Mouse (Mus musculus) MEL (cell line): ENCODE measurements around the gene Epb41l2. TPM values are rescaled to one million over a fixed set of nuclear protein-coding genes. Genes with fewer than 3 reads are reported as not detected.

Experiments
- DNase-seq: peaks from one replicate; pipeline ENCODE4 v3.0.0; 2011; ENCODE audit warnings: low read depth, low spot score
- H3K27ac ChIP-seq: 2 replicates; pipeline ENCODE4 v1.5.1; 2012; ENCODE audit warnings: low read depth, mild to moderate bottlenecking, control low read depth, low read length, moderate library complexity; ENCODE audit not compliant: control insufficient read depth
- H3K27me3 ChIP-seq, 2 experiments: fragments of 150-350 bp in 1 of 2; sonication (generic) in 1 of 2; 2 replicates each; pipeline ENCODE4 v1.6.1; 2012; ENCODE audit warnings: low read length in 2 of 2, mild to moderate bottlenecking in 2 of 2, improper control_type of control experiment in 1 of 2, moderate library complexity in 1 of 2; ENCODE audit not compliant: insufficient read depth in 2 of 2, control insufficient read depth in 1 of 2
- H3K36me3 ChIP-seq, 2 experiments: 2 replicates each; pipeline ENCODE4 v1.6.1; 2012 to 2014; ENCODE audit warnings: low read length in 2 of 2, improper control_type of control experiment in 1 of 2, inconsistent platforms in 1 of 2, mild to moderate bottlenecking in 1 of 2; ENCODE audit not compliant: insufficient read depth in 2 of 2, control insufficient read depth in 1 of 2
- H3K4me1 ChIP-seq, 2 experiments: fragments of 150-350 bp in 1 of 2; sonication (generic) in 1 of 2; 2 replicates each; pipeline ENCODE4 v1.6.1; 2012; ENCODE audit warnings: low read length in 2 of 2, improper control_type of control experiment in 1 of 2, mild to moderate bottlenecking in 1 of 2; ENCODE audit not compliant: insufficient read depth in 2 of 2, control insufficient read depth in 1 of 2
- H3K4me3 ChIP-seq, 2 experiments: fragments of 150-350 bp in 1 of 2; sonication (generic) in 1 of 2; 2 replicates each; pipeline ENCODE4 v1.5.1; 2012; ENCODE audit warnings: low read depth in 2 of 2, low read length in 2 of 2, mild to moderate bottlenecking in 2 of 2, moderate library complexity in 2 of 2, control low read depth in 1 of 2, improper control_type of control experiment in 1 of 2; ENCODE audit not compliant: control insufficient read depth in 1 of 2, insufficient read depth in 1 of 2
- H3K79me2 ChIP-seq: 2 replicates; pipeline ENCODE4 v1.6.1; 2012; ENCODE audit warnings: mild to moderate bottlenecking, low read length, moderate library complexity; ENCODE audit not compliant: control insufficient read depth, poor library complexity, insufficient read depth
- H3K9ac ChIP-seq: 2 replicates; pipeline ENCODE4 v1.6.1; 2012; ENCODE audit warnings: low read depth, mild to moderate bottlenecking, control low read depth, low read length, moderate library complexity; ENCODE audit not compliant: control insufficient read depth, poor library complexity, severe bottlenecking
- H3K9me3 ChIP-seq: fragments of 150-350 bp; sonication (generic); replicated peaks from 2 replicates; pipeline ENCODE4 v1.6.1; 2012; ENCODE audit warnings: mild to moderate bottlenecking, low read length, improper control_type of control experiment, moderate library complexity; ENCODE audit not compliant: insufficient read depth
- BHLHE40 ChIP-seq: IDR thresholded peaks from 2 replicates; pipeline ENCODE4 v1.6.1; 2012; ENCODE audit warnings: low read depth, mild to moderate bottlenecking, inconsistent platforms, low read length, improper control_type of control experiment, borderline replicate concordance
- CHD1 ChIP-seq: IDR thresholded peaks from 2 replicates; pipeline ENCODE4 v1.6.1; 2012; ENCODE audit warnings: low read depth, mild to moderate bottlenecking, inconsistent platforms, low read length, improper control_type of control experiment
- ELF1 ChIP-seq: IDR thresholded peaks from 2 replicates; pipeline ENCODE4 v1.6.1; 2014; ENCODE audit warnings: low read depth, mild to moderate bottlenecking, inconsistent platforms, low read length, improper control_type of control experiment, moderate library complexity
- ETS1 ChIP-seq: IDR thresholded peaks from 2 replicates; pipeline ENCODE4 v1.6.1; 2012; ENCODE audit warnings: low read depth, mild to moderate bottlenecking, inconsistent platforms, low read length, improper control_type of control experiment, moderate library complexity
- HCFC1 ChIP-seq: IDR thresholded peaks from 2 replicates; pipeline ENCODE4 v1.6.1; 2012; ENCODE audit warnings: low read depth, mild to moderate bottlenecking, inconsistent platforms, low read length, improper control_type of control experiment, moderate library complexity
- MAX ChIP-seq: IDR thresholded peaks from 2 replicates; pipeline ENCODE4 v1.6.1; 2011; ENCODE audit warnings: low read length, improper control_type of control experiment
- MAZ ChIP-seq: IDR thresholded peaks from 2 replicates; pipeline ENCODE4 v1.6.1; 2012; ENCODE audit warnings: low read depth, mild to moderate bottlenecking, inconsistent platforms, low read length, improper control_type of control experiment
- MEF2A ChIP-seq: IDR thresholded peaks from 2 replicates; pipeline ENCODE4 v1.6.1; 2014; ENCODE audit warnings: low read depth, mild to moderate bottlenecking, inconsistent platforms, low read length, improper control_type of control experiment; ENCODE audit not compliant: poor library complexity, insufficient replicate concordance, severe bottlenecking; ENCODE audit errors: extremely low read depth
- NELFE ChIP-seq: IDR thresholded peaks from 2 replicates; pipeline ENCODE4 v1.6.1; 2011; ENCODE audit warnings: low read depth, low read length, improper control_type of control experiment
- NRF1 ChIP-seq: IDR thresholded peaks from 2 replicates; pipeline ENCODE4 v1.6.1; 2014; ENCODE audit warnings: low read depth, mild to moderate bottlenecking, inconsistent platforms, low read length, improper control_type of control experiment, moderate library complexity; ENCODE audit not compliant: poor library complexity, insufficient read depth, severe bottlenecking
- POLR2A ChIP-seq, 2 experiments: IDR thresholded peaks; 2 replicates each; pipeline ENCODE4 v1.6.1; 2011 to 2012; ENCODE audit warnings: low read length in 2 of 2, mild to moderate bottlenecking in 2 of 2, control low read depth in 1 of 2, improper control_type of control experiment in 1 of 2, low read depth in 1 of 2, moderate library complexity in 1 of 2; ENCODE audit not compliant: control insufficient read depth in 1 of 2, insufficient read depth in 1 of 2, poor library complexity in 1 of 2
- POLR2AphosphoS5 ChIP-seq: IDR thresholded peaks from 2 replicates; pipeline ENCODE4 v1.6.1; 2012; ENCODE audit warnings: low read depth, borderline replicate concordance, mild to moderate bottlenecking, inconsistent platforms, low read length, moderate library complexity, mixed read lengths
- TAL1 ChIP-seq: IDR thresholded peaks from 2 replicates; pipeline ENCODE4 v1.6.1; 2012; ENCODE audit warnings: mild to moderate bottlenecking, inconsistent platforms, low read length, moderate library complexity, mixed read lengths
- TBP ChIP-seq: IDR thresholded peaks from 2 replicates; pipeline ENCODE4 v1.8.0; 2011; ENCODE audit warnings: low read depth, low read length, improper control_type of control experiment
- UBTF ChIP-seq: IDR thresholded peaks from 2 replicates; pipeline ENCODE4 v1.6.1; 2012; ENCODE audit warnings: low read depth, mild to moderate bottlenecking, inconsistent platforms, low read length, improper control_type of control experiment, moderate library complexity, borderline replicate concordance; ENCODE audit not compliant: insufficient read depth
- USF2 ChIP-seq, 2 experiments: IDR thresholded peaks; 2 replicates each; pipeline ENCODE4 v1.6.1; 2011 to 2012; ENCODE audit warnings: improper control_type of control experiment in 2 of 2, low read length in 2 of 2, borderline replicate concordance in 1 of 2, inconsistent platforms in 1 of 2, low read depth in 1 of 2, mild to moderate bottlenecking in 1 of 2; ENCODE audit not compliant: insufficient read depth in 1 of 2
- ZMIZ1 ChIP-seq: IDR thresholded peaks from 2 replicates; pipeline ENCODE4 v1.6.1; 2012; ENCODE audit warnings: low read depth, mild to moderate bottlenecking, inconsistent platforms, low read length, improper control_type of control experiment, moderate library complexity
- polyA plus RNA-seq, 2 experiments: library from polyadenylated mRNA; stranded (reverse) in 1 of 2; unstranded in 1 of 2; fragments of >175 nt in 1 of 2; fragments of >200 nt in 1 of 2; gene quantifications; 2 replicates each; pipeline versions ENCODE4 v1.2.1 to v1.2.4; 2012; ENCODE audit warnings: low replicate concordance in 2 of 2, low read depth in 1 of 2; ENCODE audit not compliant: insufficient read length in 2 of 2, insufficient read depth in 1 of 2, missing spikeins in 1 of 2
- total RNA-seq: library from RNA; depleted of rRNA; stranded (reverse); fragments of 300-350 nt; gene quantifications from 2 replicates; pipeline ENCODE4 v1.2.3, GENCODE M21; 2012

Gene Epb41l2
- total and polyA plus RNA-seq, 3 experiments: 4.7 to 23.7 TPM; not detected in 1

GRCm38 (mm10) chr10:25538738-25539137 is 179.1 kb downstream of the Epb41l2 start:
- DNase-seq: no peak
- no peaks in the 10 kb centered on the region for H3K9me3 ChIP-seq
- no peak overlapping the region for H3K27ac ChIP-seq
- H3K27me3 ChIP-seq: no peaks in the 10 kb centered on the region; a peak in 1 of 4 replicates
- H3K79me2 ChIP-seq: no peaks in the 10 kb centered on the region
- TF ChIP-seq NRF1 (no peak), POLR2AphosphoS5 (no peak), POLR2A (IDR thresholded peaks at IDR 0.05; ENCODE audit: control insufficient read depth in 1 of 2, insufficient read depth in 1 of 2, low read depth in 1 of 2, low read length in 2 of 2, poor library complexity in 1 of 2) (no peak), TBP (no peak), USF2 (IDR thresholded peaks at IDR 0.05; ENCODE audit: borderline replicate concordance in 1 of 2, insufficient read depth in 1 of 2, low read depth in 1 of 2, low read length in 2 of 2) (no peak), NELFE (no peak)
- no peak overlapping the region for H3K4me3 ChIP-seq
- H3K9ac ChIP-seq: no peak overlapping the region
- H3K36me3 ChIP-seq: 0 out of 4 replicates have a peak, but pooled peaks cover 0 to 2% of the 10 kb centered on the region in 2 experiments
- peaks cover 0 to 2% of the 10 kb centered on the region in 2 experiments; a peak in 2 of 4 replicates for H3K4me1 ChIP-seq

GRCm38 (mm10) chr10:25539146-25539770 is 179.7 kb downstream of the Epb41l2 start:
- TF ChIP-seq UBTF: no peak
- no peak for TF ChIP-seq NRF1
- TF ChIP-seq CHD1: no peak
- no peak for TF ChIP-seq MEF2A
- no peak for TF ChIP-seq MAX
- no peak for TF ChIP-seq TAL1
- TF ChIP-seq POLR2A (IDR thresholded peaks at IDR 0.05; ENCODE audit: control insufficient read depth in 1 of 2, insufficient read depth in 1 of 2, low read depth in 1 of 2, low read length in 2 of 2, poor library complexity in 1 of 2): no peak
- no peak for TF ChIP-seq NELFE
- TF ChIP-seq ELF1: no peak
- no peak for TF ChIP-seq MAZ
- TF ChIP-seq ZMIZ1: no peak
- no peak for TF ChIP-seq HCFC1
- TF ChIP-seq ETS1: no peak
- no peak for TF ChIP-seq BHLHE40
- Histone ChIP-seq H3K36me3 (0 out of 4 replicates have a peak, but pooled peaks cover 0 to 2% of the 10 kb centered on the region in 2 experiments), H3K9ac (no peak overlapping the region), H3K79me2 (no peaks in the 10 kb centered on the region), H3K4me3 (no peak overlapping the region), H3K27ac (no peak overlapping the region), H3K27me3 (no peaks in the 10 kb centered on the region; a peak in 1 of 4 replicates), H3K4me1 (peaks cover 0 to 2% of the 10 kb centered on the region in 2 experiments; a peak in 2 of 4 replicates), H3K9me3 (no peaks in the 10 kb centered on the region)
- no peak for DNase-seq
